Mouse (Mus musculus) fat pad, adult 2 months (tissue): Measurements from ENCODE around the gene Bcas3.

ENCODE experiments used
- DNase-seq: peaks from one replicate; pipeline ENCODE4 v3.0.0-alpha.2; 2011; ENCODE audit warnings: low read depth, low spot score; ENCODE audit errors: extremely low read depth

The Bcas3 gene

GRCm38 (mm10) chr11:85648893-85649292 is 295.9 kb downstream of the Bcas3 start:
- no peak for DNase-seq

GRCm38 (mm10) chr11:85649373-85649772 is 296.4 kb downstream of the Bcas3 start:
- no peak for DNase-seq

DNA sequence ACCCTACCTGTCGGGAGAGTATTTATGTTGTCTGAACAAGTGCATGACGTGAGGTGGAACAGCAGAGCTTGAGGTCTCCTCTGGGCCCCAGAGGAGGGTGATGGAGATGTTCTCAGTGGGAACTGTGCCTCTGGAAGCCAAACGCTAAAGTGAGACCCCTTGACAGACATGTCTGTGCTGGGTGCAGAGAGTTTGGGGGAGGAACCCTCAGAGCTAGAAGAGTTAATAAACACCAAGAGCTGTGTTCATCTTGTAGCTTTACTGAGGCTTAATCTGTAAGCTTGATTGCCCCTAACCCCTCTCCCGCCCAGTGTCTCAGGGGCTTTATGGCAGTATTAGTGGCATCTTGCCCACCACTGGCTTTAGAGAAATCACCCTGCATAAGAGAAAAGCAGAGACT is 304.5 kb downstream of the Bcas3 start:
- no peak for DNase-seq

GRCm38 (mm10) chr11:85660304-85660703 is 307.3 kb downstream of the Bcas3 start:
- no peak for DNase-seq

DNA sequence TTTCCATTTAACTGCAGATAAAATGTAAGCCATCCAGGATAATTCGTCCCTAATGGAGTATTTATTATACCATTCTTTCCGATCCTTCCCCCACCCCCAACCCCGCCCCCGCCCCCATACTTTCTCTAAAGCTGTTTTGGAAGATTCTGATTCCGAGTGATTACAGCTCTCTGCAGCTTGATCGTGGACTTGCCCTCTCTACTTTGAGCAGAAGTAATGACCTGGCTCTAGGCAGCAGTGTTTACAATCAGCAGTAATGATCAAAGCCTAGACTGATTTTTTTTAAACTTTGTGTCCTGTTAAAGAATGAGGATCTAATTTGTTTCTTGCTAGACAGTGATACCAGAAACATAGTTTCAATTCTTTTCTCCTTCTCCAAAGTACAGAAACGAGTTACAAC is 314.2 kb downstream of the Bcas3 start:
- DNase-seq = no peak

DNA sequence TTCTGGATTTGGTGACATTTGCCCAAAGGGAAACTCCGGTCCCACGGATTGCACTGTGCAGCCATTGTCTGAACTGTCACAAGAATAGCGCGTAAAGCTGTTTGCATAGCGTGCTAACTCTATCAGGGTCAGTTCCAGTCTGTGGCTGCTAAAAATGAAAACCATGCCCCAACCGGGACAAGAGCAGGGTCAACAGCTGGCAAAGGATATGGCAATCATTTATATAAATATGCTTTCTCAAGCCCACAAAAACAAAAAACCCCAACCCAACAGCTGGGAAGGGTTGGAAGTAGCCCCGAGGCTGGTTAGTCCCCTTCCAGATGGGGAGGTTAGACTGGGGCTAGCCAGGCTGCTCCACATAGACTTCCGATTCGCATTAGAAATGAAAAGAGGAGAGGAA is 314.8 kb downstream of the Bcas3 start:
- DNase-seq = no peak

- no peak for DNase-seq
Measured at GRCm38 (mm10) chr11:85672881-85673475, 320.0 kb downstream of the Bcas3 start.

DNA sequence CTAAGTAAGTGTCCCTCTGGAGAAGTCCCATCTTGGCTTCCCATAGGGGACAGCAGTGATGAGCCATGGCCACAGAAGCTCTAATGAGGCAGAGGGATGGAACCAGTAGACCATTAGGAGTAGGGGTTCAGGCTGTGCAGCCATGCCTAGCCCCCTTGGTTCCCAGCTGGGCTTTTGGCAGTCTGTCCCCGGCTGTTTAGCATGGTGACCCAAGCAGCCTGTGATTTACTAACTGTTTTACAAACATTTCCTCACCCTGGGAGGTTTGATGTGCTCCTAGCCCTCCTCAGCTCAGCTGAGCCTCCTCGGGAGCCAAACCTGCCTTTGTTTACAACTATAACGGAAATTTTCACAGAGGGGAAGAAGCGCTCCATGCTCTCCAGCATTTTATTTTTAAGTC is 322.3 kb downstream of the Bcas3 start:
- no peak for DNase-seq

- no peak for DNase-seq
Measured at GRCm38 (mm10) chr11:85676357-85677004, 323.5 kb downstream of the Bcas3 start.

GRCm38 (mm10) chr11:85678666-85679065 is 325.7 kb downstream of the Bcas3 start:
- no peak for DNase-seq

DNA sequence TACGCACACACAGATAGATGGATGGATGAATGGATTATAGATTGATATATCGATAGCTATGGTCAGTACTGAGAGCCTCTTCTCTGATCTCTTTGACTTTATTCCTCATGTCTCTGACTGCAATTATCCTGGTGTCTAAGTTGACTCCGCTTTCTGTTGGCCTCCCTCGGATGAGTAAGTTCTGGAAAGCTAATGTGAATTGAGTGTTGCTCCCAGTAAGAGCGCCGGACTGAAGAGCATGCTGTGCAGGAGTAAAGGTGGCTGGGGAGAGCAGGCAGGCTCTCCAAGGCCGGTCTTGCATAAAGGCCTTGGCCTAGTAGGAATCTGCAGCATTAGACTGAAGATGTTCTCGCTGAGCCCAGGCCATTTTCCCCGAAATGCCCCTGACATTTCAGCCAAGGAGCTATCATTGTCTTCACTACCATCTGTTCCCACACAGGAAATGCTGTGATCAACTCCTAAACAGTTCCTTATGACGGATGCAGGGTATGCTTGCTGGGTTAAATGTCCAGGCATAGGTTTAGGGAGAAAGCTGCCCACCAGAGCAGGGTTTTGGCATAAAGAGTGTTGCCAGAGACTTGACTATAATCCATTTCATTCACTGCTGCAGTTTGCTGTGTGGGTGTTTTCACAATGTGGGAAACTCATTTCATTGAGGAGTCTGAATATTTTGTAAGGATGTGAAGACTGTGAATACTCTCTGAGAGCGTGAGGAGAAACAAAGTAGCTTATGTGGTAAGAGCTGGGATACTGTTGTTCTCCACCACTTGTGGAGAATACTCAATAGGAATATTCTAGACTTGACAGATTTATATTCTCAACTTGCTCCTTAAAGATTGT is 328.8 kb downstream of the Bcas3 start:
- DNase-seq = no peak

DNA sequence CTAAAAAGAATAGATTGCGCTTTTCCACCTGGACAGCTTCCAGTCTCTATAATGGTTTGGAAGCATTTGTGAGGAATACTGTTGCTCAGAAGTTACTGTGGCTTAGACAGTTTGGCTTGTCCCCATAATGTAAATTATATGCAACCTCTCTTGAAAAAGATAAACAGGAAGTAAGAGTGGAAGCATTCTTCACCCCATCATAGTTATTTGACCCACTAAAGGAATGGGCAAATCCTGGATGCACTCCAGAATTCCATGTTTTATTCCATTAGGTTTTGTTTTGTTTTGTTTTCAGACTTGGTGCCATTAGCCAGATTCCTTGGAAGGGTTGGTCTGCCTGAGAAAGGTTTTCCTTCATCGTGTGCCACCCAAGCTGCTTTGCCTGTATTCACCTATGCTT is 332.0 kb downstream of the Bcas3 start:
- DNase-seq = no peak

DNA sequence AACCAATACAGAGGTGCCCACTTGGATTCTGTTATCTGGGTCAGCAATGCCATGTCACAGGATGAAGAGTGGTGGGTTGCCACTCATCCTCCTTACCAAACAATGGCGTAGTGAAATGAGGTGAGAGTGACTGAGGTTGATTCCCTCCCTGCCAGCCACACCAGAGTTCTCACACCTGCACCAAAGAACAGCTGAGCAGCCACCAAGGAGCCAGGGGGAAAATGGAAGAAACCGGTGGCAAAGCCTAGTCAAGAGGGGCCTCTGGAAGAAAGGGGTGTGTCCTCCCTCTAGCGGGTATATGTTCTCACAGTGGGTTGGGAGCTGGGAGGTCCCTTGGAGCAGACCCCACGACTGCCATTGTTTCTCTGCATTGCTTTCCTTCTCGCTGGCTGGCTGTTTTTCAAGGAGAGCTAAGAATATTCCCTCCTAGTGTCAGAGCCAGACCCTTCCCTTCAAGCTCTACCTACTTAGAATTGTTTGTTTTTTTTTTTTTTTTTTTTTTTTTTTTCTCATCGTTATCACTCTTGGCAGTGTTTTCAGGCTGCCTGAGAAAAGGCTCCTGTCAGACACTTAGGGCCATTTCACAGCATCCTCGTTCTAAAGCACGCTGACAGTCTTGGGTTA is 335.0 kb downstream of the Bcas3 start:
- DNase-seq = no peak

DNA sequence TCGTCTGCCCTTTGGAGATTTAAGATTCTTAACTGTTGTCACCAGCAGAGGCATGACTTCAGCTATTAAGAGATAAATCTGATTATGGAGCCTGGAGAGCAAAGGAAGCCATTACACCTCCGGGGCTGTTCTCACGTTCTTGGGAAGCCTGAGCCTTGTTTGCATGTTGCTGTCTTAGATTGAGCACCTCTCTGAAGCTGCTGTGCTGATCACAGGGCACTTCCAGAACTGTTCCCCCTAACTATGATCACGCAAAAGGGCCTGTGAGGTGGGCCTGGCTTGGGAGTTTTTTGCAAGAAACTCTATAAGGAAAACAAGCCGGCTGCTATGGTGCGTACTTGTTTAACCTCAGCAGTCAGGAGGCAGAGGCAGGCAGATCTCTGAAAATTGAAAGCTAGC is 335.5 kb downstream of the Bcas3 start:
- DNase-seq = no peak

DNA sequence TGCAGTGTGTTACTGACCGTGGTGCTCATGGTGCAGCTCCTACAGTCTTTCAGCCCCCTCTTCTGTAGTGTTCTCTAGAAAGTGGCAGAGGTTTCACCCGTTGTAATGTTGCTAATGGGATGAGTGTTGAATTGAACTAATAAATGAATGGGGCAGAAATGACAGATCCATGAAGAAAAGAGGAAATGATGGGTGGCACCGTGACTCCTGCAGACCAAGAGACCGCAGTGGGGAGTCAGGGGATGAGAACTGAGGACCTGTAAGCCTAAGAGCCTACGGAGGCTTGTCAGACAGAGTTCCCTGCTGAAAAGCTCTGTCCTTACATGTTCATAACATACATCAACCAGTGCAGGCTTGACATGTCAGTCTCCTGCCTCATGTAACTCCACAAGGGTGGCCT is 336.3 kb downstream of the Bcas3 start:
- no peak for DNase-seq

- no peak for DNase-seq
Measured at GRCm38 (mm10) chr11:85691285-85691684, 338.3 kb downstream of the Bcas3 start.

DNA sequence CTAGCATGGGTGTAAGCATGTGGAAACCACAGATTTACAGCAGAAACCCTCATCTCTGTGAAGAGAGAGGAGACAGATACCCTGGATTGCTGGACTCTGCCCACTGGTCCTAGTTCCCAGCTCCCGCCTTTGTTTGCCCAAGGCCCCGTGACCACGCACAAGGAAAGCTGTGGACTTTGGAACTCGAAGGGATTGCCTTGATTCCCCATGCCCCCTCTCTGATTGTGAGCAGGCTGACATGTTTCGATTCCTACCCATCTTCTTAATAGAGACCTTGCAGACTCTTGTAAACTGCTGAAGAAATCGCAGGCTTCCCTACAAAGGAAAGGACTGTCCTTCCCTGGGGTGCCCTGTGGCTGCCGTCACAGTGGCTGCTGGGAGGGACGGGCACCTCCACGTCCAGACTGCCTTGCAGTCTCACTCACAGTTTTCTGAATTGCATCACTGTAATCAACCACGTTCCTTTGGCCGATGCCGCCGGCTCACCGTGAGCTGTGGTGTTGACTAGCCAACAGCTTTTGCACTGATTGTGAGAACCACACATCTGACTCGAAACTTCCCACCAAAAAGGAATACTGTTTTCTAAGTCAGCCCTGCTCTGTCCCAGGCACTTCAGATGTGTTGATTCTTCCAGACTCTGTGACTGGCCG is 342.8 kb downstream of the Bcas3 start:
- no peak for DNase-seq

- no peak for DNase-seq
Measured at GRCm38 (mm10) chr11:85696491-85697398, 343.8 kb downstream of the Bcas3 start.

DNA sequence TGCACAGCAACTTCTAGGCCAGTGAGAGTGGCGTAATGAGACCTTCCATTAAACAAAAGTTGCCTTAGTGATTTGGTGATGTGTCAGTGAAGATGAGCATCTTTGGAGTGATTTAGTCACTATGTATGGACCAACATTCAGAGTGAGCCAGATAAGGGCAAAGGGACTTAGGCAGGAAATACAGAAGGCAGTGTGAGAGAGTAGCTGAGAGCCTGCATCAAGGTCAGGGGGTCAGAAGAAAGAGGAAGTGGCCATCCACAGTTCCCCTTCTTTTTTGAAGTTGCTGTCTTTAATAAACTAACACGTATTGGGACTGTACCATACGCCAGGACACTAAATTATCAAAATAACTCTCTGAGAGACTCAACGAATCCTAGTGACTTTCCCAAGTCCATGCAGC is 344.5 kb downstream of the Bcas3 start:
- no peak for DNase-seq

- no peak for DNase-seq
Measured at GRCm38 (mm10) chr11:85698242-85698641, 345.3 kb downstream of the Bcas3 start.
